Mouse (Mus musculus) adrenal gland (tissue): ENCODE measurements around the gene Cldn22.

Experiments used
- intact Hi-C: fragments of 180-260 bp; cut with DNase I; formaldehyde crosslinking; loops from one replicate; pipeline ENCODE4 v1.15.1; 2025

Cldn22 gene

DNA sequence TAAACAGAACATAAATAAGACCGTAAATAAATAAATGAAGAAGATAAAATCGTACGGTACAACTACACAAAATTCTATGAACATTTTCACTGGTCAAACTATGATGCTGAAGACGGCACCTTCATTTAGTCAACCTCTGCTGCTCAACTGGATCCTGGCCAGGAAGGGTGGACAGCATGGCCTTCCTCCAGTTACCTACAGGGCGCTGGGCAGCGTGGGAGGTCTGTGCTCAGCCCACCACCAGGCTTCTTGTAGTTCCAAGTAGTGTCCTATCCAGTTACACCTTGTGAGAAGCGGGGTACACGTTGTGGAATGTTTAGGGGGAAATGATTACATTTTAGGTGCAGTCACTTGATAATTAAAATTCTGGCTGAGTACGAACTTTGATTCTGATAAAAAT lies 2.6 kb downstream of the Cldn22 start:
- intact Hi-C loops: no loop called here

DNA sequence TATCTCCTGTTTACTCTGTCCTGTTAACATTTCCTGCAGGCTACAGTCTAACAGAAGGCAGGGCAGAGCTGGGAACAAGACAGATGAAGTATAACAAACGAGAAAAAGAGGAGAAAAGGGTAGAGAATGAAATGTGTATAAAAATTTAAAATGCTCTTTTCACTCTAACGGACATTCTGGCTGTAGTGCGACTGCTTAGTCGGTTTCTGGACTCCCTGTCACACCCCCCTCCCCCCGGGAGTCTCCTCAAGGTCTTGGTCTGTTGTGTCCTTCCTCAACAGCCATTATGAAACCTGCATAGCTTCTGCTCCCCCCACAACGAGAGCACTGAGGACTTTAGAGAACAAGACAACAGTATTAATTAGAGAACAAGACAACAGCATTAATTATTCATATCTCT lies 8.3 kb downstream of the Cldn22 start:
- intact Hi-C loops: loop anchor here (5.0 kb wide), 1 partner anchor 70 kb away; no protein-coding TSS in a partner anchor

DNA sequence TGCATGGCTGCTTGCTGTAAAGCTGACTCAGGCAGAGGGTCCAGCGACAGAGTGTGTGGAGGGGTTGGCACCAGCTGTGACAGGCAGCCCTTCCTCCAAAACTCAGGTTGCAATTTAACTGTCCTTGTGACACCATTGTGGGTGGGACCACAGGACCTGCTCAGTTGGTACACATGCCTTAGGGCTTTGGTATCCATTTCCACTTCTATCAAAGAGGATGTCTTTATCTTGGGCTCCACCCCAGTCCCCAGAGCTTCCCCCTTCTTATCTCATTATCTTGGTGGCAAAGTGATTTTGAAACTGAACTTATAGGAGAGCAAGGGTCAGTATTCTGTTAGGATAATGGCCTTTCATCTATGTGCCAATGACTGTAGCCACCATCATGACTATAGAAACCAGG lies 9.7 kb downstream of the Cldn22 start:
- intact Hi-C loops: loop anchor here (5.0 kb wide), 1 partner anchor 72 kb away; no protein-coding TSS in a partner anchor

GRCm38 (mm10) chr8:47843063-47843462 lies 18.8 kb downstream of the Cldn22 start:
- intact Hi-C loops: no loop called here

DNA sequence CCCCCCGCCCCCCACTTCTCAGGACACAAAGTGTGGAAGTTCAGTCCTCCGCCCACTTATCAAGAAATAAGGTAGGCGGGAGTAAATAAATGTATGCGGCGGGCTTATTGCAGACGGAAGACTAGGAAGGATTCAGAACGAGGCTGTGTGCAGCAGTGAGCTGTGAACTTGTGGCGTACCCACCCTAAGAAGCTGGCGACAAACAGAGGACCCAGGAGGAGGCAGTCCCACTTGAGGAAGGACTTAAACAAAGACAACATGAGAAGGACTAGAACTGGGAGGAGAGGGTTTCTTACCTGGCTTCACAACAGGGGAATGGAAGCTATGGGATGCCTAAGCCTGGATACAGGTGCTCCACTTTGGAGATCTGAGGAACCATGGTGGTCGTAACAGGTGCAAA lies 19.4 kb downstream of the Cldn22 start:
- intact Hi-C loops: no loop called here

GRCm38 (mm10) chr8:47845956-47846355 lies 21.7 kb downstream of the Cldn22 start:
- intact Hi-C loops: loop anchor here (5.0 kb wide), 1 partner anchor 104 kb away; no protein-coding TSS in a partner anchor

DNA sequence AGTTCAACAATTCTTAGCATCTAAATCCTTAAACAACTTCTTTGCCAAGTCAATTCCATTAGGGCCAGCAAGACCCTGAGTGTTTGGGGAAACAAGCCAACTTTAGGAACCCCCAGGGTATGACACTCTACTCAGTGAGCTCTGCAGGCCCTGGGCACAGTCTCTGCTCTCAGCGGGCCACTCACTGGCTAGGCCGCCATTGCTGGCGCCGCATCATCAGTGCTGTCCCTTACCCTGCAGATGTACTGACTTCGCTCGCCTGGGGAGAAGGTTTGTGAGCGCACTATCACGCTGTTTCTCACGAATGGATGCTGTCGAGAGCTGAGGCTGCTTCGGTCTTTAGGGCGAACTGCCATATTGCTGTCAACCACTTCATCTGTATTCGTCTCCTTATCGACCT lies 22.9 kb downstream of the Cldn22 start:
- intact Hi-C loops: loop anchor here (5.0 kb wide), 1 partner anchor 105 kb away; no protein-coding TSS in a partner anchor

DNA sequence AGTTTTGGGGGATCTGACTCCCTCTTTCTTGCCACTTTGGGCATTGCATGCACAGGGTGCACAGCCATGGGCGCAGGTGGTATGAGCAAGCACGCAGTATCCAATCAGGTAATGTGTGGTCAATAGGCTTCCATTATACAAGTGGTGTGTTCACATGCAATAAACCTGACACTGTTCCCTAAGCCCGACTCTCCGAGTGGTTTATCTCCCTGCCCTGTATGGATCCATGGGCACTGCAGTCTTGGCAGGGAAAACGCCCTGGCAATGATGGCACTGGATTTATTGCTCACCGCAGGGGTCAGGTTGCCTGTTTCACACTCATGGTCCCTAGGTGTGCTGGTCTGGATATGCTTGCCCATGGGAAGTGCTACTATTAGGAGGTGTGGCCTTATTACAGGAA lies 23.6 kb downstream of the Cldn22 start:
- intact Hi-C loops: loop anchor here (5.0 kb wide), 1 partner anchor 106 kb away; no protein-coding TSS in a partner anchor

GRCm38 (mm10) chr8:47849842-47850241 lies 25.6 kb downstream of the Cldn22 start:
- intact Hi-C loops: loop anchor here (5.0 kb wide), 1 partner anchor 108 kb away; no protein-coding TSS in a partner anchor

DNA sequence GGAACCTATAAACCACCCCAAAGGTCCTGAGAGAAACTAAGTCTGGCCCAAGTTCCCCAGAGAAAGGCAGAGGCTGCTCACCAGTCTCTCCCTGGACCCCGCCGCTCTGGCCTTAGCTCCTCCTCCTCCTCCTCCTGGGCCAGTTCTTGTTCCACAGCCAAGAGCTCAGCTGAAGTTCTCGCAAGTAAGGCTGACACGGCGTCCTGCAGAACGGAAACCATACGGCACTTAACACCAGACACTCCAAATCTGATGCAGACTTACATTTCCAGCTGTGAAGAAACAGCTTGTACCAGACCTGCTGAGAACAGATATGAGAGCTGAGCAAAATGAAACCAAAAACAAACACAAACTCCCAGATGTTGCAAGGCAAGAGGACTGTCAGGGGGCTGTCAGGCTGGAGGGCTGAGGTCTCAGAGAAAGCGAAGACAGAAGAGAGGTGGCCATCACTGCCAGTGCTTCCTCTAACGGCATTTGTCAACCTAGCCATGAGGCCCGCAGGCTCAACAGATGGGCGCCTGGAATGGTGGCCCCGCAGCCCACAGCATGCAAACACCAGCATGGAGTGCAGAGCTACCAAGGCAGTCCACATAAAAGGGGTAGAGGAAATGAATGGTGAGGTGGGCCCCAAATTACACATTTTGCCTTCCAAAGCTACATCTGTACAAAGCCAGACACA lies 27.7 kb downstream of the Cldn22 start:
- intact Hi-C loops: no loop called here

DNA sequence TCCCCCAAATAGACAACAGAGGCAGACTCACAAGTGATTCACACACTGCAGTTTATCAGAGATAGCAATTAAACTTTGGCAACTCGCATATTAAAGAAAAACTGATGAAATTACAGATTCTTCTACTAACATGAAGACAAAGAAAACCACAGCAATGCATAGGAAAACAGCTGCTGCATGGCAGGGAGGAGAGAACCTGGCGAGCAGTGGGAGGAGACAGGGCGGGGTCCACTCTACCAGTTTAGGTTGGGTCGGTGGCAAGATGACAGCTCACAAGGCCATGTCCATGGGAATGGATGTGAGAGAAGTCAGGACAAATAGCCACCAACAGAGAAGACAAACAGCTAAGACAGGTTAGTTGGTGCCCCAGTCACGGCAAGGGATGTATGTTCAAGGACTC lies 28.5 kb downstream of the Cldn22 start:
- intact Hi-C loops: no loop called here

DNA sequence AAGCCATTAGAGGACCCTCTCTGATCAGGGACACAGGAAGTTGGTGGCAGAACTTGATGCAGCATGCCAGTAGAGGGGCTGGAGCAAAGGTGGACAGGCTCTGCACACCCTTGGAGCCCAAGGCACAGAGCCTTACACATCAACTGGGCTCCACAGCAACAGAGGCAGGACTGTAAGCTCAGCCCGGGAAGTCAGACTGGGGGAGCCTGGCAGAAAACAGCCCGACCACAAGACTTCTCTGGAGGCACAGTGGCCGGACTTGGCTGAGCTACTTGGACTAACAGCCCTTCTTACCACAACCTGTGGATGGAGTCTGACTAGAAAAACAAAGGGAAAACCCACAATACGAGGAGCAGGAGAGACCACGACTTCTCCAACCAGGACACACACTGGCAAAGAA lies 29.1 kb downstream of the Cldn22 start:
- intact Hi-C loops: no loop called here

- intact Hi-C loops: no loop called here
Observed at GRCm38 (mm10) chr8:47859259-47859658, 35.0 kb downstream of the Cldn22 start.

GRCm38 (mm10) chr8:47866568-47866967 lies 42.3 kb downstream of the Cldn22 start:
- intact Hi-C loops: no loop called here

DNA sequence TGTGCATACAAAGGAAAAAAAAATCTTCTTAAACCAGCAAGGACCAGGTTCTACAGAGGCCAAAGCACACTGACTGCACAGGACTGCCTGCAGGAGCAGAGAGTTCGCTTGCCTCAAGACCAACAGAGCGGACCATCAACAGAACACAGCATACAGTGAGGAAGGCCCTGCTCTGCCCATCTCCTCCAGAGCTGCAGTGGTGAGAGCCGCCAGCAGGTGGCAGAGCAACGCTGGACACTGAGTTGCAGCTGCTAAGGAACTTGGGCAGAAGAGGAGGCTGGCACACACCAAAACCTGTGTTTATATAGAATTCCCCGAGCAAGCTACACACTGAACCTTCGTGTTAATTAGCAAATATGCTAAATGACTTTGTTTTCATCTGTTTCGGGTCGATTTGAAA lies 42.8 kb downstream of the Cldn22 start:
- intact Hi-C loops: no loop called here

GRCm38 (mm10) chr8:47872361-47873107 lies 48.3 kb downstream of the Cldn22 start:
- intact Hi-C loops: loop anchor here (1.0 kb wide), 1 partner anchor 144 kb away; no protein-coding TSS in a partner anchor

DNA sequence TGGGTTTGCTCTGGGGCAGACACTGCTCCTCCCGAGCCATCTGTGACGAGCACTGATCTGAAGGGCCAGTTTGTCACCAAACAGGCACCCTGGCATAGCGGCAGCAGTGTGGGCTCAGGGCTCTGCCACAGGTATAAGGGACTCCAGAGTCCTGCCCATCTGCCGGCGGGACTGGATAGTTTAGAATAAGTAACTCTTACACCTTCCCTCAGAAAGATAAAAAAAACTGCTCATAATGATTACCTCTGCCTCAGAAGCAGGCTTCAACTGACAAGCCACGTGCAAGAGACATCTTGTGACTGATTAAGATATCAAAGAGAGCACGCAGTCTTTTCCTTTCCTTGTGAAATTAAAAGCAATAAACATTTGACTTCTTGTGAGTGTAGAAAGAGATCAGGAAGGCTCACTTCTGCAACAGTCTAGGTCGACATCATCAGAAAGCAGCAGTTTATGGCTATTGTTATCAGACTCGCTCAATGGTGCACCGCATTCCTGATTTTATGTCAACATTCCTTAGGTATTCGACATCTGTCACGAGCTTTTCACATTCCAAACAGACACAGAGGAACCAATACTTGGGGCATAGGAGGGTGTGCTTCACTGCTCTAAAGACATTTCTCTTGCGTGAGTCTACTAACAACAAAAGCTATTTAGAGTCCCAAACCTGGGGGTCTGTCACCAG lies 50.4 kb downstream of the Cldn22 start:
- intact Hi-C loops: no loop called here
